Mouse (Mus musculus): ENCODE results near the gene Kcnq1. TPM values are rescaled to one million over a fixed set of nuclear protein-coding genes. Genes with fewer than 3 reads are reported as not detected.

Kcnq1 gene
- total and polyA plus RNA-seq, 3 experiments = 0.63 to 0.96 TPM; not detected in 1

GRCm38 (mm10) chr7:143123876-143124669 is 17.9 kb downstream of the Kcnq1 start:
- Histone ChIP-seq H3K36me3 (ENCODE audit: control insufficient read depth in 1 of 2, insufficient read depth in 2 of 2, low read length in 2 of 2) (peaks cover 0 to 16% of the 10 kb centered on the region in 2 experiments; a peak in 2 of 4 replicates), H3K27me3 (ENCODE audit: control insufficient read depth in 1 of 2, insufficient read depth in 2 of 2, low read length in 2 of 2) (no peaks in the 10 kb centered on the region), H3K9ac (ENCODE audit: control insufficient read depth, low read depth, low read length, poor library complexity, severe bottlenecking) (no peak overlapping the region), H3K79me2 (ENCODE audit: control insufficient read depth, insufficient read depth, low read length, poor library complexity) (no peaks in the 10 kb centered on the region), H3K9me3 (replicated peaks; ENCODE audit: insufficient read depth, low read length) (no peaks in the 10 kb centered on the region), H3K4me1 (ENCODE audit: control insufficient read depth in 1 of 2, insufficient read depth in 2 of 2, low read length in 2 of 2) (peaks cover 12 to 27% of the 10 kb centered on the region in 2 experiments), H3K4me3 (ENCODE audit: control insufficient read depth in 1 of 2, insufficient read depth in 1 of 2, low read depth in 2 of 2, low read length in 2 of 2) (no peak overlapping the region), H3K27ac (ENCODE audit: control insufficient read depth, low read depth, low read length) (no peak overlapping the region)
- no peak for DNase-seq (ENCODE audit: low read depth, low spot score)
- TF ChIP-seq JUND (IDR thresholded peaks at IDR 0.05; ENCODE audit: low read depth, low read length) = no peak
- no peak for TF ChIP-seq ETS1 (IDR thresholded peaks at IDR 0.05; ENCODE audit: low read depth, low read length)
- no peak for TF ChIP-seq SMC3 (IDR thresholded peaks at IDR 0.05; ENCODE audit: low read depth, low read length)
- no peak for TF ChIP-seq POLR2AphosphoS5 (IDR thresholded peaks at IDR 0.05; ENCODE audit: borderline replicate concordance, low read depth, low read length)
- no peak for TF ChIP-seq MAZ (IDR thresholded peaks at IDR 0.05; ENCODE audit: low read depth, low read length)
- TF ChIP-seq TBP (IDR thresholded peaks at IDR 0.05; ENCODE audit: low read depth, low read length) = no peak
- no peak for TF ChIP-seq ZKSCAN1 (IDR thresholded peaks at IDR 0.05; ENCODE audit: low read depth, low read length)
- no peak for TF ChIP-seq ZC3H11A (IDR thresholded peaks at IDR 0.05; ENCODE audit: low read depth, low read length)
- TF ChIP-seq MEF2A (IDR thresholded peaks at IDR 0.05; ENCODE audit: extremely low read depth, insufficient replicate concordance, low read depth, low read length, poor library complexity, severe bottlenecking) = no peak
- TF ChIP-seq NELFE (IDR thresholded peaks at IDR 0.05; ENCODE audit: low read depth, low read length) = no peak
- TF ChIP-seq SIN3A (IDR thresholded peaks at IDR 0.05; ENCODE audit: low read length) = no peak
- no peak for TF ChIP-seq GATA1 (IDR thresholded peaks at IDR 0.05; ENCODE audit: low read depth, low read length)
- TF ChIP-seq UBTF (IDR thresholded peaks at IDR 0.05; ENCODE audit: borderline replicate concordance, insufficient read depth, low read depth, low read length) = no peak
- TF ChIP-seq MAFK (IDR thresholded peaks at IDR 0.05; ENCODE audit: borderline replicate concordance, low read depth, low read length) = no peak
- TF ChIP-seq ZNF384 (IDR thresholded peaks at IDR 0.05; ENCODE audit: low read depth, low read length) = no peak
- no peak for TF ChIP-seq USF2 (IDR thresholded peaks at IDR 0.05; ENCODE audit: borderline replicate concordance in 1 of 2, insufficient read depth in 1 of 2, low read depth in 1 of 2, low read length in 2 of 2)

- Histone ChIP-seq H3K79me2 (ENCODE audit: control insufficient read depth, insufficient read depth, low read length, poor library complexity) (no peaks in the 10 kb centered on the region), H3K9me3 (replicated peaks; ENCODE audit: insufficient read depth, low read length) (no peaks in the 10 kb centered on the region), H3K4me1 (ENCODE audit: control insufficient read depth in 1 of 2, insufficient read depth in 2 of 2, low read length in 2 of 2) (peaks cover 10 to 20% of the 10 kb centered on the region in 2 experiments), H3K27me3 (ENCODE audit: control insufficient read depth in 1 of 2, insufficient read depth in 2 of 2, low read length in 2 of 2) (no peaks in the 10 kb centered on the region), H3K4me3 (ENCODE audit: control insufficient read depth in 1 of 2, insufficient read depth in 1 of 2, low read depth in 2 of 2, low read length in 2 of 2) (no peak overlapping the region), H3K9ac (ENCODE audit: control insufficient read depth, low read depth, low read length, poor library complexity, severe bottlenecking) (no peak overlapping the region), H3K27ac (ENCODE audit: control insufficient read depth, low read depth, low read length) (no peak overlapping the region), H3K36me3 (ENCODE audit: control insufficient read depth in 1 of 2, insufficient read depth in 2 of 2, low read length in 2 of 2) (peaks cover 0 to 10% of the 10 kb centered on the region in 2 experiments; a peak in 2 of 4 replicates)
- no peak for TF ChIP-seq JUND (IDR thresholded peaks at IDR 0.05; ENCODE audit: low read depth, low read length)
- no peak for TF ChIP-seq MEF2A (IDR thresholded peaks at IDR 0.05; ENCODE audit: extremely low read depth, insufficient replicate concordance, low read depth, low read length, poor library complexity, severe bottlenecking)
- no peak for TF ChIP-seq MYC (IDR thresholded peaks at IDR 0.05; ENCODE audit: low read depth, low read length)
- TF ChIP-seq KAT2A (conservative IDR thresholded peaks at IDR 0.05; ENCODE audit: low read depth, low read length) = no peak
- no peak for TF ChIP-seq MXI1 (IDR thresholded peaks at IDR 0.05; ENCODE audit: low read depth, low read length)
- TF ChIP-seq ZKSCAN1 (IDR thresholded peaks at IDR 0.05; ENCODE audit: low read depth, low read length) = no peak
- TF ChIP-seq MAX (IDR thresholded peaks at IDR 0.05; ENCODE audit: low read length) = no peak
- TF ChIP-seq MAZ (IDR thresholded peaks at IDR 0.05; ENCODE audit: low read depth, low read length) = no peak
- TF ChIP-seq MAFK (IDR thresholded peaks at IDR 0.05; ENCODE audit: borderline replicate concordance, low read depth, low read length) = no peak
- no peak for TF ChIP-seq EP300 (IDR thresholded peaks at IDR 0.05; ENCODE audit: low read depth in 1 of 2, low read length in 2 of 2)
- no peak for TF ChIP-seq GABPA (IDR thresholded peaks at IDR 0.05; ENCODE audit: low read depth, low read length)
- no peak for TF ChIP-seq USF1 (IDR thresholded peaks at IDR 0.05; ENCODE audit: low read depth, low read length)
- TF ChIP-seq RAD21 (IDR thresholded peaks at IDR 0.05; ENCODE audit: low read depth, low read length) = no peak
- TF ChIP-seq RCOR1 (IDR thresholded peaks at IDR 0.05; ENCODE audit: low read depth, low read length) = no peak
- no peak for TF ChIP-seq TBP (IDR thresholded peaks at IDR 0.05; ENCODE audit: low read depth, low read length)
- TF ChIP-seq CHD2 (IDR thresholded peaks at IDR 0.05; ENCODE audit: low read length) = no peak
- TF ChIP-seq ZC3H11A (IDR thresholded peaks at IDR 0.05; ENCODE audit: low read depth, low read length) = no peak
- TF ChIP-seq SIN3A (IDR thresholded peaks at IDR 0.05; ENCODE audit: low read length) = no peak
- DNase-seq (ENCODE audit: low read depth, low spot score) = no peak
These were observed 18.7 kb downstream of the Kcnq1 start for GRCm38 (mm10) chr7:143124902-143125301.

All from MEL (cell line).